Mouse (Mus musculus): Measurements from ENCODE around the gene Cldn7.

DNA sequence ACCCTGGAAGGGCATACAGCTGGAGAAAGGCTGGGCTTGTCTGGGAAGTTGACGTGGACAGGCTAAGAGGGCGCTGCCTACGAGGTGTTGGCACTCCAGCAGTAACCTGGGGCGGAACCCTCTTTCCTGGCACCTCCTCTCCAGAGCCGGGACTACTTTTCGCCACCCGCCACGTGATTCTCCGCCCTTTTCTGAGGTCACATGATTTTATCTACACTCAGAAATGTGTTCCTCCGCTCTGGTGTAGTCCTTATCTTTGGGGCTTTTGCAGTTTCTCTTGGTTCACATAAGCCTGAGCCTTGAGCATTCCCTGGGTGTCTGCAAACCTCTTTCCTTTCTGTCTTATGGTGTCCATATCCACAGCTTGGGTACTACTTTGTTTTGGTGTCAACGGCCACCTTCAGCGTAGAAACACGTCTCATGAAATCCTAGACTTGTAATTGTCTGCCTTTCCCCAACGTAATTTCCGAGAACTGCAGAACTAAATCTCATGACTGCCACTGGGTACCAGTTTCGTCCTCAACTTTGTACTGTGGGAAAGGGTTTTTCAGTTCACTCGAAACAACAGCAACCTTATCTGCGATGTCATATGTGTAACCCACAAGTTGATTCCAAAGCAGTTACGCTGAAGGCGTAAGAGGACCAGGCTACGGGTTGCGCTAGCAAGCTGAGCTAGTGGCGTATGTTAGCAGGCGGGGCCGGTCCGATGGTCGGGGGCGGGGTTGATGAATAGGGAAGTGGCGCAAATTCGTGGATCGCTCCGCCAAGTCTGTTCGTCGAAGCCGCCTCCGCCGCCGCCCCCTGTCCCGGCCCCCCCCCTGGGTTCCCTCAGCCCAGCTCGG is 26.5 kb downstream of the Cldn7 start, which contains the start of gene Gabarap:
- TF ChIP-seq POLR2A (IDR thresholded peaks at IDR 0.05; ENCODE audit: insufficient read depth, low read length): peak; percentile 23
- TF ChIP-seq CTCF (IDR thresholded peaks at IDR 0.05; ENCODE audit: low read depth, low read length): no peak

Measured in ES-Bruce4 (cell line).